Mouse (Mus musculus) hindbrain, postnatal 0 days (tissue): ENCODE results near the gene Elane. TPM values are rescaled to one million over a fixed set of nuclear protein-coding genes. Genes with fewer than 3 reads are reported as not detected.

Experiments used
- ATAC-seq: fragments of 200-750 bp; cut with Nextera tagmentation; 2 replicates; pipeline ENCODE4 v1.8.0; 2017; ENCODE audit warnings: mild to moderate bottlenecking, moderate TSS enrichment, moderate library complexity
- DNase-seq: peaks from one replicate; pipeline ENCODE4 v3.0.0-alpha.2; 2015; ENCODE audit warnings: low spot score
- H3K27ac ChIP-seq: fragments of 300-500 bp; sonication (generic); 2 replicates; pipeline ENCODE4 v1.5.1; 2014; ENCODE audit warnings: mild to moderate bottlenecking
- H3K27me3 ChIP-seq: fragments of 300-500 bp; sonication (generic); 2 replicates; pipeline ENCODE4 v1.6.1; 2014; ENCODE audit warnings: low read length, mixed read lengths; ENCODE audit not compliant: insufficient read depth
- H3K36me3 ChIP-seq: fragments of 300-500 bp; sonication (generic); 2 replicates; pipeline ENCODE4 v1.6.1; 2014; ENCODE audit warnings: low read length, mixed read lengths; ENCODE audit not compliant: insufficient read depth
- H3K4me1 ChIP-seq: fragments of 300-500 bp; sonication (generic); 2 replicates; pipeline ENCODE4 v1.6.1; 2014; ENCODE audit warnings: antibody characterized with exemption, low read length, mixed read lengths; ENCODE audit not compliant: insufficient read depth
- H3K4me2 ChIP-seq: fragments of 300-500 bp; sonication (generic); 2 replicates; pipeline ENCODE4 v1.6.1; 2014; ENCODE audit warnings: low read depth, mild to moderate bottlenecking, low read length, moderate library complexity, mixed read lengths
- H3K4me3 ChIP-seq: fragments of 300-500 bp; sonication (generic); 2 replicates; pipeline ENCODE4 v1.5.1; 2014; ENCODE audit warnings: low read length
- H3K9ac ChIP-seq: fragments of 300-500 bp; sonication (generic); replicated peaks from 2 replicates; pipeline ENCODE4 v1.6.1; 2014; ENCODE audit warnings: mild to moderate bottlenecking, low read length, moderate library complexity, mixed read lengths
- H3K9me3 ChIP-seq: fragments of 300-500 bp; sonication (generic); 2 replicates; pipeline ENCODE4 v1.6.1; 2016; ENCODE audit warnings: low read length, mixed read lengths
- CTCF ChIP-seq: IDR thresholded peaks from 2 replicates; pipeline ENCODE4 v1.5.1; 2016; ENCODE audit warnings: antibody characterized with exemption, control low read depth, low read depth
- WGBS: fragments of 180-500 bp; shearing (Covaris S2); extraction: QIAGEN DNeasy Blood & Tissue Kit; methylation state at CpG from one replicate; pipeline ENCODE4 v1.1.7; 2014; 5-methylcytosine and 5-hydroxymethylcytosine counted together
- polyA plus RNA-seq: library from polyadenylated mRNA; unstranded; fragments of >200 nt; fragmentation: Nextera tagmentation; extraction: Ambion mirVana; gene quantifications from 2 replicates; pipeline ENCODE4 v1.2.1, GENCODE M21; 2015
- total RNA-seq: library from RNA; depleted of rRNA; stranded (reverse); fragments of >200 nt; gene quantifications from 2 replicates; pipeline ENCODE4 v1.2.3, GENCODE M21; 2014; rRNA removed

The Elane gene
- total RNA-seq, result not detected in 2 replicates
- 0.24 TPM in 1 of 2 replicates, not detected in the other for polyA plus RNA-seq

DNA sequence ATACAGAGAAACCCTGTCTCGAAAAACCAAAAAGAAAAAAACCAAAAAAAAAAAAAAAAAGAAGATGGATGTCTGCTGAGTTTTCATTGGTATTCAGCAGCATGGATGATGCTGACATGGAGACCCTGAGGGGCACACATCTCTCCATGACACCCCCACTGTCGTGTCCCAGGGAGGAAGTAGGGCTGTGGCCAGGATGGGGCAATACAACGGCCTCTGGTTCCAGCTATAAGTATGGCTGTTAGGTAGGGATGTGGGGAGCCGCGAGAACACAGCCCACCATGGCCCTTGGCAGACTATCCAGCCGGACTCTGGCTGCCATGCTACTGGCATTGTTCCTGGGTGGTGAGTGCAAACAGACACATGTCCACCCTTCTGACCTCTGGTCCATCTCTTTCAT, at the start of gene Elane:
Elane (plus strand) TSS at position 194 of the 400 bp plus-strand sequence.
- no peaks in the 10 kb centered on the region for H3K4me1 ChIP-seq
- DNase-seq, result no peak
- no peak within 1 kb of the TSS for H3K4me3 ChIP-seq
- TF ChIP-seq CTCF, result no peak
- WGBS, result 77% methylated on average over 6 of the region's 6 CpGs
- no peaks in the 10 kb centered on the region for H3K36me3 ChIP-seq
- H3K9ac ChIP-seq, result no peak within 1 kb of the TSS
- ATAC-seq, result no peak
- no peak within 1 kb of the TSS for H3K4me2 ChIP-seq
- H3K27ac ChIP-seq, result no peak within 1 kb of the TSS
- H3K27me3 ChIP-seq, result peaks cover 5% of the 10 kb centered on the region; the same call in 1 of the 2 replicates
- H3K9me3 ChIP-seq, result no peaks in the 10 kb centered on the region

DNA sequence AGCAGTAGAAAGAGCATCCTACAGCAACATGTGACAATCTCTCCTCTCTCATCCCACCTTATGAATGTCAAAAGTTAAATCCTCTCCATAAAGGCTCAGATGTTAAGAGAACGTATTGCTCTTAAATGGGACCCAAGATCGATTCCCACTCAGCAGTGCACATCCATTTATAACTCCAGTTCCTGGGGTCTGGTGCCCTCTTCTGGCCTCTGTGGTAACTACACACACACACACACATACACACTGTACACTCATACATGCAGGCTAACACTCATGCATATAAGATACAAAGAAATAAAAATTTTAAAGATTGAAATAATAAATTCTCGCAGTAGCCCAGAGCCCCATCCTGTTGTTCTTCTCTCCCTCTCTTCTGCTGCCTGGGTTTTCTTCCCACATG, 49.1 kb upstream of the Elane start:
- H3K4me1 ChIP-seq, result no peaks in the 10 kb centered on the region
- no peak overlapping the region for H3K27ac ChIP-seq
- H3K36me3 ChIP-seq, result no peaks in the 10 kb centered on the region
- no peak overlapping the region for H3K9ac ChIP-seq
- H3K4me3 ChIP-seq, result no peak overlapping the region
- TF ChIP-seq CTCF, result peak; percentile 31; the same call in 1 of the 2 replicates
- no peak for ATAC-seq
- H3K4me2 ChIP-seq, result no peak overlapping the region
- DNase-seq, result no peak
- H3K9me3 ChIP-seq, result no peaks in the 10 kb centered on the region
- no peaks in the 10 kb centered on the region for H3K27me3 ChIP-seq
- 96% methylated on average over 3 of the region's 3 CpGs for WGBS

DNA sequence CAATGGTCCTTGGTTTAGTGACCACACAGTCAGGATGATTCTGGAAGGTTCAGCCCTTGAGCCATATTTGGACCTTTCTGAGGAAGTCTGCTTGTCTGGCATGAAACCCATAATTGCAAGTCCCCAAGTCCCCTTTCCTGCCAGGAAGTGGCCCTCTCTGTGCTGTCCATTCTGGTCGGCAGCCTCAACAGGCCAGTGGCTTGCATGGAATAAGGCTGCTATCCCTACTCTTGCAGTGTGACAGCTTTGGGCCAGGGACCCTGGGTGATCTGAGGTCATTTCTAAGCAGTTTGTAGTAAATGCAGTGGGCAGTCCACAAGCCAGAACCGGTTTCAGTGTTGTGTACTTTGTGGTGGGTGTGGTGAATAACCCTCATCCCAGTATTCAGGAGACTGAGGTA, 47.9 kb upstream of the Elane start:
- Histone ChIP-seq H3K9me3 (no peaks in the 10 kb centered on the region), H3K27ac (no peak overlapping the region), H3K4me2 (no peak overlapping the region), H3K4me1 (peaks cover 2% of the 10 kb centered on the region; the same call in 1 of the 2 replicates), H3K4me3 (no peak overlapping the region), H3K27me3 (no peaks in the 10 kb centered on the region), H3K9ac (no peak overlapping the region), H3K36me3 (no peaks in the 10 kb centered on the region)
- 63% methylated on average over 2 of the region's 2 CpGs for WGBS
- TF ChIP-seq CTCF, result no peak
- no peak for DNase-seq
- ATAC-seq, result no peak

DNA sequence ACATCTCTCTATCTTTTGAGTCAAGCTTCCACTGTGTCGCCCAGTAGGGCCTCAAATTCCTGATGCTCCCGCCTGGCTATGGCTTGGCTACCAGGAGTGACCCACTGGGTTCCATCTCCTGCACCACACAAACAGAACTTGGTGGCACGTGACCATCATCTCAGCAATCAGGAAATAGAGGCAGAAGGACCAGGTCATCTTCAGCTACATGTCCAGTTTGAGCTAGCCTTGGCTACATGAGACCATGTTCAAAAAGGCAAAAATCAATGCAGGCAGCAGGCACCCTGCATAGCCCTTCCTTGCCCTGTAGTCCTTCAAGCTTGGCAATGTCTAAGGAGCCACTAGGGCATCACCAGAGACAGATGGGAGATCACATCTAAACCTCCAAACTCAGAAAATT, 46.0 kb upstream of the Elane start:
- ATAC-seq (no peak), DNase-seq (no peak)
- no peak overlapping the region for H3K9ac ChIP-seq
- no peaks in the 10 kb centered on the region for H3K36me3 ChIP-seq
- peaks cover 6% of the 10 kb centered on the region; the same call in 1 of the 2 replicates for H3K4me1 ChIP-seq
- no peaks in the 10 kb centered on the region for H3K9me3 ChIP-seq
- TF ChIP-seq CTCF, result no peak
- no peak overlapping the region for H3K4me2 ChIP-seq
- 95% methylated on average over 3 of the region's 3 CpGs for WGBS
- peak overlapping the region; percentile 55; the same call in 1 of the 2 replicates for H3K27ac ChIP-seq
- H3K4me3 ChIP-seq, result no peak overlapping the region
- H3K27me3 ChIP-seq, result no peaks in the 10 kb centered on the region

DNA sequence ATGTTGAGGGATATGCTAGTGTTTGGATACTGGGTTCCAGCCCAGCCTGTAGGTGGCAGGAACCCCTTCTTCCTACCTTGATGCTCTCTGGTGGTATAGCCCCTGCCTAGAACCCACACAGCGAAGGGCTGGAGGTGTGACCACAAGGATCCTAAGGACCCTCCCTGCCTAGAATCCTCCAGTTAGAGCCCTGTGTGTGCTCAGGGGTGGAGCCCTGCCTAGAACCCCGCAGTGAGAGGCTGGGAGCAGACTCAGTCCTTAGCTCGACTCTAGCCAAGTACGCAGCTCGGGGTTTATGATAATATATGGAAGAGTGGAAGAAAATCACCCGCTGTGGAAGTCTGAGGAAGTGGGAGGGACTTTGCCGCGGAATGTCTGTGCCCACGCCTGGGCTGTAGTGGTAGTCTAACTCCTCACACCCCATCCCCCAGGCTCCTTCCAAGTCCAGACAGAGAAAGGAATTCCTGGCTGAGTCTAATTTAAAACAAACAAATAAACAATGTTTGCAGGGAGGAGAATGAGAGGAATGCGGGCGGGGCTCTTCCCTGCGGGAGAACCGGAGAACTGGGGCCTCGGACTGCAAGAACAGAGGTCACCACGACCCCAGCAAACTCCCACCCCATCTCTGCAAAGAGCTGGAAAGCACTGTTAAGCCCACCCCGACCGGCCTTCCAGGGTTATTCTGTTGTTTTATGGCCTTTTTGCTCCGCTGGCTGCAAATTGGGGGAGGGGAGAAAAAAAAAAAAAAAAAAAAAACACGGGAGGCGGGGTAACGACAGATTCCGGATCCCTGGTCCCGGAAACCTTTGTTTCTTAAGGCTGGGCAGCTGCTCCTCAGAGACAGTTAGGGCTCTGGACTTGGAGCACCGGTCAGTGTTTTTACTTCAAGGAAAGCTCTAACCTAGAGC, 45.1 kb upstream of the Elane start:
- Histone ChIP-seq H3K9me3 (no peaks in the 10 kb centered on the region), H3K9ac (peak overlapping the region; percentile 39; the same call in 1 of the 2 replicates), H3K27ac (peak overlapping the region; percentile 55), H3K36me3 (no peaks in the 10 kb centered on the region), H3K4me2 (peak overlapping the region; percentile 61), H3K27me3 (no peaks in the 10 kb centered on the region), H3K4me1 (peaks cover 6% of the 10 kb centered on the region; the same call in 1 of the 2 replicates), H3K4me3 (peak overlapping the region; percentile 33)
- WGBS, result 1% methylated on average over 24 of the region's 24 CpGs
- DNase-seq (peak; percentile 72), ATAC-seq (peak; percentile 90)
- TF ChIP-seq CTCF, result peak; percentile 47

DNA sequence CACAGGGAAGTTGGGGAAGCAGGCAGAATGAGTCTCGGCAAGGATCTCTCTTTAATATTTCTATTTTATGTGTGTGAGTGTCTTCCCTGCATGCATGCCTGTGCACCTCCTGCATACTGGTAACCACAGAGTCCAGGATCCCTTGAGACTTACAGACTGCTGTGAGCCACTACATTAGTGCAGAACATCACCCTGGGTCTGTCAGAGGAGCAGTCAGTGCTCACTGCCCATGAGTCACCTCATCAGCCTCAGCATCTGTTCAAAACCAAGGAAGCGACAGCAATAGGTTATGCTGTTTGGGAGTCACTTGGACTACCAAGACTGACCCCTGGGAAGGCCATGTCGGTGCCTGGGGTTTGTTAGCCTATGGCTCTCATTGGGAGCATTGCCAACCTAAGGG, 43.7 kb upstream of the Elane start:
- H3K4me1 ChIP-seq, result peaks cover 6% of the 10 kb centered on the region; the same call in 1 of the 2 replicates
- H3K27ac ChIP-seq, result no peak overlapping the region
- no peaks in the 10 kb centered on the region for H3K9me3 ChIP-seq
- no peaks in the 10 kb centered on the region for H3K27me3 ChIP-seq
- TF ChIP-seq CTCF, result no peak
- no peak overlapping the region for H3K4me3 ChIP-seq
- no peaks in the 10 kb centered on the region for H3K36me3 ChIP-seq
- no peak overlapping the region for H3K9ac ChIP-seq
- ATAC-seq, result no peak
- no peak for DNase-seq
- H3K4me2 ChIP-seq, result no peak overlapping the region
- WGBS, result 67% methylated on average over 3 of the region's 3 CpGs

DNA sequence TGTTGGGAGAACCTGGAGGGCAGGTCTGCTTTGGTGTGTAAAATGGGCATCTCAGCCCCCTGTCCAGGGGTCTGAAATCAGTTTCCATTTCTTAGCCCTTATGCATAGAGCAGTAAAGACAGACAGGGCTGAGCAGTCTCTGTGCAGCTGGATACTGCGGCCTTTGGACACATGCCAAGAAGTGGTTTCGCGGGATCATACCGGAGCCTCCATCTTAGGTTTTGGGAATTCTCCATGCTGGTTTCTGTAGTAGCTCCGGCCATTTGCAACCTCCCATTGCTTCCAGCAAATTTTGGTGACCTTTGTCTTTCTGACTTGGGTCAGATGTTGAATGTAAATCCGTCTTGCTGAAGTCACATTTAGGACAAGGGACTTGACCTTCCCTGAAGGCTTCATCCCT, 42.6 kb upstream of the Elane start:
- Histone ChIP-seq H3K9me3 (no peaks in the 10 kb centered on the region), H3K36me3 (no peaks in the 10 kb centered on the region), H3K4me2 (no peak overlapping the region), H3K27ac (no peak overlapping the region), H3K9ac (no peak overlapping the region), H3K4me3 (no peak overlapping the region), H3K27me3 (no peaks in the 10 kb centered on the region), H3K4me1 (peaks cover 6% of the 10 kb centered on the region; the same call in 1 of the 2 replicates)
- TF ChIP-seq CTCF, result no peak
- ATAC-seq, result no peak
- peak; percentile 56 for DNase-seq
- 36% methylated on average over 6 of the region's 6 CpGs for WGBS
